Mouse (Mus musculus) erythroblast, embryonic 14.5 days (primary cell): ENCODE measurements around the gene Card10.

ENCODE experiments used
- GATA1 ChIP-seq: IDR thresholded peaks from 2 replicates; pipeline ENCODE4 v1.6.1; 2012; ENCODE audit warnings: low read length, inconsistent platforms, mixed read lengths
- TAL1 ChIP-seq: IDR thresholded peaks from 3 replicates; pipeline ENCODE4 v1.6.1; 2012; ENCODE audit warnings: low read length, inconsistent platforms, mixed read lengths

GRCm38 (mm10) chr15:78788042-78788441 lies 14.8 kb downstream of the Card10 start:
- TF ChIP-seq GATA1 (no peak), TAL1 (no peak)
